Mouse (Mus musculus) embryonic fibroblast, embryonic 13.5 days (primary cell): ENCODE measurements at regions not wholly inside any gene's neighbourhood (a gene's known extent, or its start where the extent isn't known, plus 50 kb on each side); places are given as distances from the start of the nearest gene placed in this dataset.

ENCODE experiments used
- CTCF ChIP-seq: IDR thresholded peaks from 2 replicates; pipeline ENCODE4 v1.5.1; 2011; ENCODE audit warnings: mild to moderate bottlenecking, control low read depth, low read length, moderate library complexity, borderline replicate concordance; ENCODE audit not compliant: insufficient read depth
- POLR2A ChIP-seq: IDR thresholded peaks from 2 replicates; pipeline ENCODE4 v1.6.1; 2011; ENCODE audit warnings: low read depth, mild to moderate bottlenecking, control low read depth, low read length, moderate library complexity

DNA sequence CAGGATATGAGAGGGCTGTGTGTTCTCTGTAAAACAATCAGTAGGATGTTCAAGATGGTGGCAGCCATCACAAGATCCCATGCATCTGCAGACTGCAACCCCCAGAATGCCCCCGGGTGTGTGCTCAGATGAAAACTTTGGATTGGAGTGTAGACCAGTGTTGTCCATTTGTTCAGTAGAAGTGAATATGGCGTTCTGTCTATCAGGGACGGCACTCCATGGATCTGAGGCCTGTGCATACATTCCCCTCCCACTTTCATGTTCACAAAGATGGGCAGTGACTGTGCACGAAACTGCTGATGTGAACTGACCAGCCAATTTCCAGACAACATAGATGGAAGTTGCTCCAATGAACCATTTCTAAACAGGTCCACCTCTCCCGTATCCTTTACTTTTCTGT lies 330.3 kb downstream of the Cd83 start:
- no peak for TF ChIP-seq POLR2A
- TF ChIP-seq CTCF, result no peak
